Mouse (Mus musculus) T-helper 1 cell (primary cell): ENCODE results near the gene Rabif.
"Not testable (repeated sequence)": the region's sequence is repeated elsewhere in the genome, so short reads cannot be mapped to it uniquely, and the experiment has no call there.

ENCODE experiments used
- in situ Hi-C: fragments of 300-600 bp; cut with MboI, MseI; formaldehyde crosslinking; loops from one replicate; pipeline ENCODE4 v1.15.1; 2025; ENCODE audit warnings: high pct_unique_total_duplicates

Gene Rabif

GRCm38 (mm10) chr1:134494428-134495215 is at the start of gene Rabif:
TSS of gene Rabif (plus strand) at chr1:134494648.
- in situ Hi-C loops = loop anchor here (10.0 kb wide), 1 partner anchor 1240 kb away; no protein-coding TSS in a partner anchor

GRCm38 (mm10) chr1:134445418-134445817 is 49.0 kb upstream of the Rabif start:
- in situ Hi-C loops = no loop called here

- in situ Hi-C loops = not testable (repeated sequence)
Observed at GRCm38 (mm10) chr1:134448537-134448936, 45.9 kb upstream of the Rabif start.

- in situ Hi-C loops = no loop called here
Observed at GRCm38 (mm10) chr1:134450201-134450600, 44.2 kb upstream of the Rabif start.

- in situ Hi-C loops = no loop called here
Observed at GRCm38 (mm10) chr1:134450986-134451385, 43.5 kb upstream of the Rabif start.

- in situ Hi-C loops = no loop called here
Observed at GRCm38 (mm10) chr1:134454904-134455824, 39.3 kb upstream of the Rabif start, which contains the start of gene Klhl12. TSS of gene Klhl12 (plus strand) at chr1:134455531.

GRCm38 (mm10) chr1:134456060-134456459 is 38.4 kb upstream of the Rabif start:
- in situ Hi-C loops = no loop called here

- in situ Hi-C loops = no loop called here
Observed at GRCm38 (mm10) chr1:134458139-134458727, 36.2 kb upstream of the Rabif start.

- in situ Hi-C loops = loop anchor here (5.0 kb wide), 1 partner anchor 103 kb away; no protein-coding TSS in a partner anchor
Observed at GRCm38 (mm10) chr1:134460294-134461284, 33.9 kb upstream of the Rabif start.

GRCm38 (mm10) chr1:134484623-134485022 is 9.8 kb upstream of the Rabif start:
- in situ Hi-C loops = no loop called here

GRCm38 (mm10) chr1:134490903-134491801 is 3.3 kb upstream of the Rabif start:
- in situ Hi-C loops = loop anchor here (10.0 kb wide), 1 partner anchor 1244 kb away; no protein-coding TSS in a partner anchor

GRCm38 (mm10) chr1:134492276-134492675 is 2.2 kb upstream of the Rabif start:
- in situ Hi-C loops = loop anchor here (10.0 kb wide), 1 partner anchor 1243 kb away; no protein-coding TSS in a partner anchor

GRCm38 (mm10) chr1:134493496-134493895 is 952 bp upstream of the Rabif start:
- in situ Hi-C loops = loop anchor here (10.0 kb wide), 1 partner anchor 1241 kb away; no protein-coding TSS in a partner anchor

GRCm38 (mm10) chr1:134493956-134494355 is 492 bp upstream of the Rabif start:
- in situ Hi-C loops = loop anchor here (10.0 kb wide), 1 partner anchor 1241 kb away; no protein-coding TSS in a partner anchor

- in situ Hi-C loops = loop anchor here (10.0 kb wide), 1 partner anchor 1240 kb away; no protein-coding TSS in a partner anchor
Observed at GRCm38 (mm10) chr1:134495216-134495539, 730 bp downstream of the Rabif start.

- in situ Hi-C loops = loop anchor here (10.0 kb wide), 1 partner anchor 1239 kb away; no protein-coding TSS in a partner anchor
Observed at GRCm38 (mm10) chr1:134495991-134496390, 1.5 kb downstream of the Rabif start.

GRCm38 (mm10) chr1:134500916-134501315 is 6.5 kb downstream of the Rabif start:
- in situ Hi-C loops = no loop called here

- in situ Hi-C loops = no loop called here
Observed at GRCm38 (mm10) chr1:134506201-134506600, 11.8 kb downstream of the Rabif start.

- in situ Hi-C loops = no loop called here
Observed at GRCm38 (mm10) chr1:134510018-134510417, 15.6 kb downstream of the Rabif start.
